Comparison of ENCODE assay signal across 25 mouse cellular contexts in genomic region chr11:105563546-105563945, GRCm38 (mm10).
"Had no signal": no experiment of that assay in that cellular context is flagged by ENCODE, and none has a peak within 500 bp of the region (broad histone marks: within the 10 kb centered on the region; RNA-seq: fewer than 3 reads in every experiment).

No protein-coding gene starts in this region.

- H3K9me3 ChIP-seq: forebrain, embryonic 15.5 days; heart, embryonic 13.5 days; heart, embryonic 15.5 days; hindbrain, embryonic 10.5 days; hindbrain, embryonic 12.5 days; intestine, embryonic 15.5 days; limb, embryonic 13.5 days; limb, embryonic 15.5 days; liver, embryonic 12.5 days had no signal

- H3K4me1 ChIP-seq: hindbrain, embryonic 12.5 days; intestine, embryonic 15.5 days; limb, embryonic 13.5 days; limb, embryonic 15.5 days had no signal

- H3K27ac ChIP-seq: forebrain, embryonic 15.5 days; heart, adult 2 months; heart, embryonic 13.5 days; heart, embryonic 15.5 days; hindbrain, embryonic 10.5 days; hindbrain, embryonic 12.5 days; hindbrain, embryonic 14.5 days; intestine, embryonic 15.5 days; limb, embryonic 13.5 days; limb, embryonic 15.5 days; liver, embryonic 12.5 days; liver, embryonic 14.5 days had no signal

- H3K9ac ChIP-seq: forebrain, embryonic 15.5 days; forebrain, postnatal 0 days; heart, embryonic 13.5 days; heart, embryonic 15.5 days; hindbrain, embryonic 12.5 days; hindbrain, embryonic 14.5 days; intestine, embryonic 15.5 days; limb, embryonic 13.5 days; limb, embryonic 15.5 days; liver, embryonic 12.5 days; liver, embryonic 14.5 days had no signal

- H3K27me3 ChIP-seq: forebrain, embryonic 15.5 days; heart, embryonic 13.5 days; heart, embryonic 15.5 days; hindbrain, embryonic 12.5 days; intestine, embryonic 15.5 days; limb, embryonic 13.5 days; limb, embryonic 15.5 days had no signal

- H3K4me2 ChIP-seq: forebrain, embryonic 15.5 days; heart, embryonic 11.5 days; heart, embryonic 13.5 days; heart, embryonic 15.5 days; hindbrain, embryonic 12.5 days; hindbrain, embryonic 14.5 days; intestine, embryonic 15.5 days; limb, embryonic 13.5 days; limb, embryonic 15.5 days; liver, embryonic 12.5 days had no signal

- ATAC-seq: forebrain, embryonic 15.5 days; forebrain, postnatal 0 days; hindbrain, embryonic 16.5 days; inflammation-experienced regulatory T-cells, adult 6 months; intestine, embryonic 15.5 days; intestine, postnatal 0 days; liver, embryonic 12.5 days had no signal

- DNase-seq: forebrain, postnatal 0 days; gastrocnemius, postnatal 14 days; gastrocnemius, postnatal 36 days; heart, adult 11 months; heart, adult 2 months; heart, postnatal 14 days; heart, postnatal 4 days; layer of hippocampus, adult 9-11 months; layer of hippocampus, postnatal 36 days; left cerebral cortex, postnatal 4 days had no signal

- H3K4me3 ChIP-seq: forebrain, embryonic 15.5 days; heart, adult 2 months; heart, embryonic 13.5 days; heart, embryonic 15.5 days; hindbrain, embryonic 10.5 days; hindbrain, embryonic 12.5 days; intestine, embryonic 15.5 days; limb, embryonic 13.5 days; limb, embryonic 15.5 days; liver, embryonic 12.5 days had no signal

- H3K36me3 ChIP-seq: forebrain, embryonic 15.5 days; heart, embryonic 13.5 days; heart, embryonic 15.5 days; hindbrain, embryonic 10.5 days; hindbrain, embryonic 12.5 days; intestine, embryonic 15.5 days; limb, embryonic 13.5 days; limb, embryonic 15.5 days; liver, embryonic 12.5 days had no signal
